Mouse (Mus musculus) ES-E14 (cell line): Measurements from ENCODE around the gene Marveld2.

Source experiments
- CHD2 ChIP-seq: IDR thresholded peaks from 2 replicates; pipeline ENCODE4 v1.6.1; 2014; ENCODE audit warnings: mild to moderate bottlenecking, low read depth, low read length, inconsistent platforms
- HCFC1 ChIP-seq: IDR thresholded peaks from 2 replicates; pipeline ENCODE4 v1.6.1; 2012; ENCODE audit warnings: low read length, inconsistent platforms, borderline replicate concordance; ENCODE audit not compliant: insufficient read depth
- MAFK ChIP-seq: IDR thresholded peaks from 2 replicates; pipeline ENCODE4 v1.6.1; 2014; ENCODE audit warnings: mild to moderate bottlenecking, low read depth, low read length, inconsistent platforms; ENCODE audit not compliant: insufficient read depth
- ZC3H11A ChIP-seq: IDR thresholded peaks from 2 replicates; pipeline ENCODE4 v1.6.1; 2012; ENCODE audit warnings: low read depth, mild to moderate bottlenecking, inconsistent platforms, low read length, borderline replicate concordance
- ZNF384 ChIP-seq: IDR thresholded peaks from 2 replicates; pipeline ENCODE4 v1.6.1; 2012; ENCODE audit warnings: low read depth, low read length, inconsistent platforms

DNA sequence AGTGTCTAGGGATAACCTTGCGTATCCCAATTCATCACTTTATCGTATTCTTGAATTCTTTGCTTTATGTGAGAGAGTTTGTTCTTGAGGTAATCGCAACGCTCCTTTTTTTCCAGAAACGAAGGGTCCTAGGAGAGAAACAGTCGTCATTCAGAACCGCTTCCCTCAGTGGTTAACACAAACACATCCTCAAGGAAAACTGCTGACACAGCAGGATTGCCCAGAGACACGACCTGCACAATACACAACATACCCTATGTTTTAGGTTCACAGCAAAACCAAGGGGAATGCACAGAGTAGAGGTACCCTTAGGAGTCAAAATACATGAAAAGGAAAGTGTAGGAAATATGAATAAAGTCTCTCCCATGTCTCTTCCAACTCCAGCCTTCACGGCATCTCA, 19.5 kb downstream of the Marveld2 start:
- TF ChIP-seq CHD2 = no peak
- TF ChIP-seq ZC3H11A = no peak
- no peak for TF ChIP-seq ZNF384
- peak; percentile 98 for TF ChIP-seq MAFK
- TF ChIP-seq HCFC1 = no peak
